8 mouse cellular contexts compared by ENCODE assay signal in genomic region chr5:114647211-114647974, GRCm38 (mm10). TPM values are rescaled to one million over a fixed set of nuclear protein-coding genes. Genes with fewer than 3 reads are reported as not detected.
DNase-seq lines count a peak whose midpoint lies in the region; ATAC-seq lines count a peak whose summit lies in the region.

No protein-coding gene starts in this region.

- H3K4me1 ChIP-seq in embryonic facial prominence, embryonic 11.5 days (ENCODE audit: control insufficient read depth, insufficient read depth, low read length): no peaks in the 10 kb centered on the region; the same call in 1 of the 2 replicates
- H3K4me1 ChIP-seq in hindbrain, embryonic 13.5 days (replicated peaks): peaks cover 32% of the 10 kb centered on the region
- peaks cover 15% of the 10 kb centered on the region for H3K4me1 ChIP-seq in midbrain, embryonic 16.5 days (ENCODE audit: control insufficient read depth, insufficient read depth, low read length)

- ATAC-seq in embryonic facial prominence, embryonic 11.5 days (replicated peaks; ENCODE audit: insufficient number of reproducible peaks, low FRiP score, low TSS enrichment, low read depth): peak; percentile 64
- peak; percentile 63 for ATAC-seq in hindbrain, embryonic 13.5 days (ENCODE audit: low FRiP score)
- ATAC-seq in midbrain, embryonic 16.5 days: peak; percentile 49; the same call in 1 of the 2 replicates
- no peak for ATAC-seq in inflammation-experienced regulatory T-cells, adult 6 months

- peak; percentile 56 for DNase-seq in urinary bladder, postnatal 25 days (ENCODE audit: low spot score)
- no peak for DNase-seq in urinary bladder, postnatal 10 days (ENCODE audit: low spot score)
- peak; percentile 80 for DNase-seq in embryonic facial prominence, embryonic 11.5 days (ENCODE audit: low spot score)
- DNase-seq in liver: peak; percentile 55
- DNase-seq in left cerebral cortex, adult 9 months (ENCODE audit: low spot score in 2 of 2): no peak

- peak overlapping the region; percentile 50 for H3K9ac ChIP-seq in embryonic facial prominence, embryonic 11.5 days (replicated peaks; ENCODE audit: low read length)
- H3K9ac ChIP-seq in hindbrain, embryonic 13.5 days: peak overlapping the region; percentile 59
- H3K9ac ChIP-seq in midbrain, embryonic 16.5 days (ENCODE audit: low read depth, low read length): peak overlapping the region; percentile 37

- no peaks in the 10 kb centered on the region for H3K9me3 ChIP-seq in embryonic facial prominence, embryonic 11.5 days (replicated peaks; ENCODE audit: control insufficient read depth, low read length)
- no peaks in the 10 kb centered on the region for H3K9me3 ChIP-seq in hindbrain, embryonic 13.5 days
- H3K9me3 ChIP-seq in midbrain, embryonic 16.5 days (replicated peaks; ENCODE audit: control insufficient read depth, low read length, poor library complexity, severe bottlenecking): no peaks in the 10 kb centered on the region

- H3K4me3 ChIP-seq in embryonic facial prominence, embryonic 11.5 days (ENCODE audit: low read depth, low read length): peak overlapping the region; percentile 21
- peak overlapping the region; percentile 31 for H3K4me3 ChIP-seq in hindbrain, embryonic 13.5 days
- peak overlapping the region; percentile 33 for H3K4me3 ChIP-seq in midbrain, embryonic 16.5 days (ENCODE audit: low read depth, low read length)

- H3K27ac ChIP-seq in embryonic facial prominence, embryonic 11.5 days (replicated peaks; ENCODE audit: low read depth, low read length): no peak overlapping the region
- H3K27ac ChIP-seq in hindbrain, embryonic 13.5 days: no peak overlapping the region
- H3K27ac ChIP-seq in midbrain, embryonic 16.5 days (ENCODE audit: low read length): no peak overlapping the region

- H3K27me3 ChIP-seq in embryonic facial prominence, embryonic 11.5 days (ENCODE audit: control insufficient read depth, insufficient read depth, low read length): no peaks in the 10 kb centered on the region
- H3K27me3 ChIP-seq in hindbrain, embryonic 13.5 days: peaks cover 40% of the 10 kb centered on the region
- H3K27me3 ChIP-seq in midbrain, embryonic 16.5 days (ENCODE audit: control insufficient read depth, insufficient read depth, low read depth, low read length): peaks cover 9% of the 10 kb centered on the region

- no peaks in the 10 kb centered on the region for H3K36me3 ChIP-seq in embryonic facial prominence, embryonic 11.5 days (replicated peaks; ENCODE audit: control insufficient read depth, insufficient read depth, low read depth, low read length)
- no peaks in the 10 kb centered on the region for H3K36me3 ChIP-seq in hindbrain, embryonic 13.5 days
- no peaks in the 10 kb centered on the region for H3K36me3 ChIP-seq in midbrain, embryonic 16.5 days (ENCODE audit: control insufficient read depth, insufficient read depth, low read length)

- under 1% methylated on average over 27 of the region's 27 CpGs for WGBS in embryonic facial prominence, embryonic 11.5 days
- WGBS in hindbrain, embryonic 13.5 days: 4% methylated on average over 27 of the region's 27 CpGs
- WGBS in midbrain, embryonic 16.5 days: 1% methylated on average over 27 of the region's 27 CpGs

- peak overlapping the region; percentile 52 for H3K4me2 ChIP-seq in embryonic facial prominence, embryonic 11.5 days (ENCODE audit: low read depth, low read length)
- peak overlapping the region; percentile 57 for H3K4me2 ChIP-seq in hindbrain, embryonic 13.5 days
- peak overlapping the region; percentile 69 for H3K4me2 ChIP-seq in midbrain, embryonic 16.5 days (ENCODE audit: low read length)

RNA-seq across cellular contexts. Expression of gene Trpv4, which starts 10.8 kb away (rescaled TPM):
- 0.85 and 1.1 TPM in 2 replicates for polyA plus RNA-seq in embryonic facial prominence, embryonic 11.5 days (2014; fragmentation: Nextera tagmentation; extraction: Ambion mirVana)
- 0.53 and 0.65 TPM in 2 replicates for polyA plus RNA-seq in hindbrain, embryonic 13.5 days (2015; fragmentation: Nextera tagmentation; extraction: Ambion mirVana)
- 1.3 and 1.9 TPM in 2 replicates for polyA plus RNA-seq in midbrain, embryonic 16.5 days (2015; fragmentation: Nextera tagmentation; extraction: Ambion mirVana)
- under 1 TPM; 0.19 to 0.90 (median 0.47) TPM for polyA plus RNA-seq in inflammation-experienced regulatory T-cells, adult 6 months (2017; shearing (Covaris generic))

RNA-seq across cellular contexts. Expression of gene Gltp, which starts 43.4 kb away (rescaled TPM):
- 57.3 and 59.3 TPM in 2 replicates for polyA plus RNA-seq in embryonic facial prominence, embryonic 11.5 days (2014; fragmentation: Nextera tagmentation; extraction: Ambion mirVana)
- polyA plus RNA-seq in hindbrain, embryonic 13.5 days (2015; fragmentation: Nextera tagmentation; extraction: Ambion mirVana): 41.5 and 42.9 TPM in 2 replicates
- polyA plus RNA-seq in midbrain, embryonic 16.5 days (2015; fragmentation: Nextera tagmentation; extraction: Ambion mirVana): 34.2 and 39.4 TPM in 2 replicates
- 100 to 1,000 TPM; 220 to 248 (median 235) TPM for polyA plus RNA-seq in inflammation-experienced regulatory T-cells, adult 6 months (2017; shearing (Covaris generic))

Comparison
In these comparisons a context has a peak if more than half of its experiments do, and no peak if none do; other contexts are left out.
1. DNase-seq: peak in urinary bladder, postnatal 25 days (single experiment), embryonic facial prominence, embryonic 11.5 days (single experiment) and liver (single experiment); none in urinary bladder, postnatal 10 days (single experiment) and left cerebral cortex, adult 9 months (0 of 2).
2. Peak in every context shown above with its lines, with median percentiles within 50 percentile points of each other: H3K4me2 ChIP-seq, H3K4me3 ChIP-seq and H3K9ac ChIP-seq.